Mouse (Mus musculus) adipocyte (in vitro differentiated cells): Measurements from ENCODE around the gene Bloc1s3.

Source experiments
- DNase-seq: peaks from one replicate; pipeline ENCODE4 v3.0.0-alpha.2; 2016; ENCODE audit warnings: low spot score

The Bloc1s3 gene

DNA sequence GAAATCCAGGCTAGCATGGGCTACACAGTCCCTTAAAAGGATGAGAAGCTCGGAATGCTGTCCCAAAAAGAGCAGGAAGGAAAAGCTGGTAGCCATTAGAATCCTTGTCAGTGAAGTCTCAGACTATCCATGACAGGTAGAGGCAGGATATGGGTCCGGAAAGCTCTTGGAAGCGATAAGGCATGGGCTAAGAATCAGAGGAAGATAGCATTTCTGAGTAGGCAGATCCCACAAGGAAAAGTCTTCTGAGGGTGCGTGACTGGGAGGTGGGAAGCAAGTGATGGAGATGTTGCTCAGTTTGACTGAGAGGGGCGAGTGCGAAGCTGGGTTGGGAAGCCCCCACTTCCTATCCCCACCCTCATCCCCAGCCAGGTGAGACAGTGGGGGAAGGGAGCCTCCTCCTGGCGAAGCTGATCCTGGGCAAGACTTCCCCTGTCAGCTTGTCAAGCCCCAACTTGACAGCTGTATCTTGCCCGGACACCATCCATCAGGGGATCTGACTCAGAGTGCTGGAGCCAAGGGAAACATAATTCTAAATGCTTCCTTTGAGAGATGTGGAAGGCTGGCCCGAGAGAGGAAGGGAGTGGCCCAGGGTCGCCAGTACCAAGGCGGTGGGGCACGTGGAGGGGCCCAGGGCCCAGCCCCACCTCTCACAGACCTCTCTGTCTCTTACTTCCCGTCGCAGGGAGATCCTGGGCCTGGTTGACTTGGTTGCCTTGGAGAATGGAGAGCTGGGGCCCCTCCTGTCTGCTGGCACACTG is 30.4 kb downstream of the Bloc1s3 start:
- no peak for DNase-seq

DNA sequence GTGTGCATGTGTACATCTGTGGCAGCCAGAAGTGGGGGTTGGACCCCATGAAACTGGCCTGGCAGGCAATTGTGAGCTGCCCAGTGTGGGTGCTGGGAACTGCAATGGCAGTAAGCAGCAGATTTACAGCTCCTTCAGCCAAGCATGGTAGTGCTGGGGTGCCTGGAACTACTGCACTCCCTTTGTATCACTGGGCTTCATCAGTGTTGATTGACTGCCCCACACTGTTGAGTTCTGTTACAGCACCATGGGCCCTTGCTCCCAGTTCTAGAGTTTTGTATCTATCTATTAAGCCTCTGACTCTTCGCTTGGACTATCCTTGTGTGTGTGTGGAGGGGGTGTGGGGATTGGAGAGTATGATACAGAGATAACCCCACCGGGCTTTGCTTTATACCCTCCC is 31.1 kb downstream of the Bloc1s3 start:
- DNase-seq, result peak; percentile 12

DNA sequence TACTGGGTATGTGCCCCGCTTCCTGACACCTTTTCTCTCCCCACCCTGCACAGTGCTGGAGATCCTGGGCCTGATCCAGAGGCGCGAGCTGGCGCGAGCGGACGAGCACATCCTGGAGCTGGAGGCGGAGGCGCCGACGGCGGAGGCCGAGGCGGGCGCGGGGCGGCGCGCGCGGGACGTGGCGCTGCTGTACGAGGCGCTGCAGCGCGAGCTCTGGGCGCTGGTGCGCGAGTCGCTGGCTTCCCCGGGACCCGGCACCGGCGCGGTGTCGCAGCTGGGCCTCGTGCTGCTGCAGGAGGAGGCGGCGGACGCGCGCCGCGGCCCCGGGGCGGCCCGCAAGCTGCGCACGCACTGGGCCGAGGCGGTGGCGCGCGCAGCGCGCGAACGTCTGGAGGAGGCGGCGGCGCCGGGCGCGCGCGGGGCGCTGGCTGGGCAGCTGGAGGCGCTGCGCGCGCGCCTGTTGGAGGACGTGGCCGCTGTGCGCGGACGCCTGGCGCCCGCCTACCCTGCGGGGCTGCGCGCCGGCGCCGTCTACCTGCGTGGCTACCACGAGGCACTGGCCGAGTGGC is 34.2 kb downstream of the Bloc1s3 start:
- DNase-seq, result no peak

DNA sequence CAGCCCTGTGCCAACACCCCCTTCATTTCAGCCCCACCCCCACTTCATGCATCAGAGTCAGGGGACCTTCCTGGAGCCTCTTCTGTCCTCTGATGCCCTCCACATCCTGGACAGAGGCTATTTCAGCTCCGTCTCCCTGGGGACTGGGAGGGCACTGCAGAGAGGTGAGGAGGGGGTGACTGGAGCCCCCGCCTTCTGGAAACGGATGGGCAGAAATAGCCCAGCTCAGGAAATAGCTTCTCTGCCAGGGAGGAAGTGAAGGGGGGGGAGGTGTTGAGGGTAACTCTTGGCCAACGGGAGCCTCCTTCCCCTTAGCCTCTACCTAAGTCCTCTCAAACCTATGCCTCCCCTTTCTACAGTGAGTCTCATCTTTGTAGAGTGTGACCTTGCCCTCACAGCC is 35.8 kb downstream of the Bloc1s3 start:
- no peak for DNase-seq

DNA sequence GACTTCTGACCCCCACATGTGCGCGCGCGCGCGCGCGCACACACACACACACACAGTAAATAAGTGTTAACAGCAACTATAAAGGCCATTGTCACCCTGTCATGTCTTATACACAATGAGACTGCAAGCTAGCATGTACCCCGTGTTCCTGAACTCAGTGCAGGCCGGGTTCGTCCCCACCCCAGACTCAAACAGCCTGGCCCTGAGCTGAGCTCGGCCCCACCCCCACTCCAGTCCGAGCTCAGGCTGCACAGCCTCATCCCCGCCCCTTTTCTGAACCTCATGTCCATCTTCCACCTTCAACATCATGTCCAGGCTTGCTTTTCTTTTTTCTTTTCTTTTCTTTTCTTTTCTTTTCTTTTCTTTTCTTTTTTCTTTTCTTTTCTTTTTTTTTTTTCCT is 37.9 kb downstream of the Bloc1s3 start:
- DNase-seq, result no peak

DNA sequence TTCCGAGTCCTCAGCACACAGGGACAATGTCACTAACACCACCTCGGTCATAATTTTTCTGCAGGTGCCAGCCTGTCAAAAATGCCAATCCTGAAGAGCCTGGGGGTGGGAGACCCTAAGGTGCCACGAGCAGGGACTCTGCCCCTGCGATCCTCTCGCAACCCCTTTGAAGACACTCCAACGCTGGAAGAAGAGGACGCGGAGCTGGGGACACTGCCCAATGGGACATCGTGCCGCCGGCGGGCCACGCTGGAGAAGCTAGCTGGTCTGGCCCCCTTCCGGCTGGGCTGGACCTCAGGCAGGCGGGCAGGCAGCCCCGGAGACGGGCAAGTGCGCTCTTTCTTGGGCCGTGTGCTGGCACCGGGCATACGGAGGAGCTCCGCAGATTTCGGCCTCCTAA is 38.8 kb downstream of the Bloc1s3 start:
- DNase-seq, result no peak

DNA sequence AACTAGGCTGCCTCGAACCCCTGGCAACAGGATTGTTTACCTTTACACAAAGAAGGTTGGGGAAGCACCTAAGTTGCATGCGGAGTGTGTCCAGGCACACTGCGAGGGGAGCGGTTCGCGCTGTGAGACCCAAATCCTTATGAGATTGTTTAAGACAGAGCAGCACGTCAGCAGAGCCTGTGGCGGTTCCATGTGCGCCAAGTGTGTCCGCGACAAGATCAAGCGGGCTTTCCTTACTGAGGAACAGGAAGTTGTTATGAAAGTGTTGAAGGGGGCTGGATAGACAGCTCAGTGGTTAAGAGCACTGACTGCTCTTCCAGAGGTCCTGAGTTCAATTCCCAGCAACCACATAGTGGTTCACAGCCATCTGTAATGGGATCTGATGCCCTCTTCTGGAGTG is 39.9 kb downstream of the Bloc1s3 start:
- no peak for DNase-seq

DNA sequence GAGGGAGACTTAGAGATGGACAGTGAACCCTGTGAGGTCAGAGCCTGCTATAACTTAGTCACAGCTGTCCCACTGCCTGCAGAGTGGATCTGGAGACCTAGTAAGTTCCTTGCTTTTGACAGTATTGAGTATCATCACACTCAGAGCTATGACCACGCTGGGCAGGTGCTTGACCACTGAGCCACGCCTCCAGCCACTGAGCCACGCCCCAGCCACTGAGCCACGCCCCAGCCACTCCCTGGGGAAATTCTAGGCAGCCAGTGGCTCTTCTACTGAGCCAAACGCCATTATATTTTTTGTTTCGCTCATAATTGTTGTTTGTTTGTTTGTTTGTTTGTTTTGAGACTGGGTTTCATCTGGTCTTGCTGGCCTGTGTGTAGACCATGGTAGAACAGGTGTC is 40.5 kb downstream of the Bloc1s3 start:
- DNase-seq, result no peak

DNA sequence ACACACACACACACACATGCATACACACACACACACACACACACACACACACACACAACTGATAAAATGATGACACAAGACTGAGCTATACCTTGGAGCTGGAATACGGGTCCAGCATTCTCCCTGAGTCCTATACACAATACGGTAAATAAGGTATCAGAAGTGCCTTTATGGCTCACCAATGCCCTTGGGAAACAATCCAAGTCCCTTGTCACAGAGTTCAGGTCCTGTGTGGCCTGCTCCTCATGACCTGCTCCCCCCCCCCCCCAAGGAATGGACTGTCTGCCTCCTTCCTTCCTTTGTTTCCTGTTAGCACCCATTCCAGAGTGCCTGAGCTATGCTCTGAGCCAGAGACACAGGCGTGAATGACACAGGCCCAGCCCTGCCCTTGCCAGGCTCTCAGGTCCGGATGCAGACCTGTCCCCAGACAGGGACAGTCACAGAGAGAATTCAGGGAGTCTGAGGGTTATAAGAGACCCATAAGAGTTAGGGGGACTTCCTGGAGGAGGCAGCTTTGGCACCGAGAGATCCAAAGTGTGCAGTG is 41.5 kb downstream of the Bloc1s3 start:
- no peak for DNase-seq

DNA sequence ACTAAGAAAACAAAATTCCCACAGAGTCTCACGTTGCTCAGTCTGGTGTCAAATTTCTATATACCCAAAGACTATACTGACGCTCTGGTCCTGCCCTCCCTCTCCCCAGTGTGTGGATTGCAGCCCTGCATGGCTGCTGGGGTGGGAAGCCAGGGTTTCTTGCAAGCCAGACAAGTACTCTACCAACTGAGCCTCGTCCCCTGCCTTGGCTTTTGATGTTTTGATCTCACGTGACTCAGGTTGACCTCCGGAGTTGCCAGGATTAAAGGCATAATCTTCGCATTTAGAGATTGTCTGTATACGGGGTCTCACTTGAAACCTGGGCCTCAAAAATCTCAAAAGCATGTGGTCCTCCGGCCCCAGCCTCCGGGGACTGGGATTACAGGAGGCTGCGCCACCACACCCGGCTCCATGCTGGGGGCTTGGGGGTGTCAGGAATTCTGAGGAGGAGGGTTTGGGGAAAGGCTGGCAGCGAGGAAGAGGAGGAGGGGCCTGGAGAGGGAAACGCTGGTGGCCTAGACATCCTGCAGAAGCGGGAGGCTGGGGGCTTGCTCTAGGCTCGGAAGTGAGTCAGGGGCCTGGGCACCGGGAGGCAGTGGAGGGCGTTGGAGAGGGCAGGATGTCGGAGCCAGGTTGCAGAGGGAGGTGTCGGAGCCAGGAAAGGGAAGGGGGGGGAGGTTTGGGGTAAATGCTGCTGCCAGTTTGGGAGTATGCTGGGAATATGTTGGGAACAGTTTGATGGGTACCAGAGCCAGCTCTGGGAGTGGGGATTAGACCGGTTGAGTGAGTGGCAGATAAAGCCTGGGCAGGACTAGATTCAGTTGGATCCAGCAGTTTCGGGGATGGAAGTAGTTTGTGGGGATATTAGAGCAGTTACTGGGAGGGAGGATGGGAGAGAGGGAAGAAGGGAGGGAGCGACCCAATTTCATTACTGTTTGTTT is 43.5 kb downstream of the Bloc1s3 start:
- no peak for DNase-seq

DNA sequence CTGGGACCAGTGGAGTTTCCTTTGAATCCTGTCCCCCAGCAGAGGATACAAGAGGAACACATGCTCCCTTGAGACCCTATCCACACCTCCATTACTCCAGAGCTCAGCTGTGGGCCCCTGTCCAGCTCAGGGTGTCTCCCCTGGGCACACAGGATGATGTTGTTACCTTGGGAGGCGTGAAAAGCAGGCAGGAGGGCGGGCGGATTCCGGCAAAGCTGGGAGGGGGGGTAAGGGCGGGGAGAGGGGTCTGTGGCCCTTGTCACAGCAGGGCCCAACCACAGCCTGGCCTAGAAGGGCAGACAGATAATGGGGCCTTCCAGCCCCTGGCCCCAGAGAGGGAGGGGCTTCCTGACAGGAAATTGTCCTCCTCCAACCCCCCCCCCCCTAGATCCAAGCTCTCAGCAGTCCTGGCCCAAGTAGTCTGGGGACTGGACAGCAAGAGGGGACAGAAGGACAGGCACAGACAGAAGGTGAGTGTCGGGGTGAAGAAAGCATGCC is 45.2 kb downstream of the Bloc1s3 start, which contains the start of gene Exoc3l2:
TSS of gene Exoc3l2 (plus strand) at position 448 of the 498 bp plus-strand sequence.
- no peak for DNase-seq

DNA sequence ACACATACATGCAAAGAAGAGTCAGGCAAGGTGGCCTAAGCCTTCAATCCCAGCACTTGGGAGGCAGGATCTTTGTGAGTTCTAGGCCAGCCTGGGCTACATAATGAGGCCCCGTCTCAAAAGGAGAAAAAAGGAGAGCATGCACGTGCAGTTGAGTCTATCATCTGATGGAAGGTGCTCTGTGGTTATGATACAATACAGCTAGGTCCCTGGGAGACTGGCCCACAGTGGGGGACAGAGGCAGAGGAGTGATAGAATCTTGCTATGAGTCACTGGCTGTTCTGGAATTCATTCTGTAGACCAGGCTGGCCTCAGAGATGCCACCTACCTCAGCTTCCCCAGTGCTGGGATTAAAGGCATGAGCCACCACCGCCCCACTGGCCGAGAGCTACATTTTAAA is 45.7 kb downstream of the Bloc1s3 start:
- no peak for DNase-seq

DNA sequence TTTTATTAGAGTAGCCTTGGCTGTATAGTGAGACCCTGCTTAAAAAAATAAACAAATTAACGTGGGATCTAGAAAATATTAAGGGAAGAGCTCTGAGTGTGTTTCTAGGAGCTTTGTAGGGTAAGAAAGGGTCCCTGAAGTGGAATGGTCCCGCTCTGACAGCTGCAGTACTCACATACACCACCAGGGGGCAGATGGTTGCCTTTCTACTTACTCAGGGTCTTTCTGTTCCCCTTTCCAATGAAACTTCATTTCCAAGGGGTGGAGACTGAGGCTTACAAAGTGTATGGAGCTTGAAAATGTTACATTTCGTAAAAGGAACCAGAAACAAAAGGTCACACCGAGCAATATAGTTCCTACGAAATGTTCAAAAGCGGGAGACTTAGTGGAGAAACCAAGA is 46.7 kb downstream of the Bloc1s3 start:
- DNase-seq, result peak; percentile 46

DNA sequence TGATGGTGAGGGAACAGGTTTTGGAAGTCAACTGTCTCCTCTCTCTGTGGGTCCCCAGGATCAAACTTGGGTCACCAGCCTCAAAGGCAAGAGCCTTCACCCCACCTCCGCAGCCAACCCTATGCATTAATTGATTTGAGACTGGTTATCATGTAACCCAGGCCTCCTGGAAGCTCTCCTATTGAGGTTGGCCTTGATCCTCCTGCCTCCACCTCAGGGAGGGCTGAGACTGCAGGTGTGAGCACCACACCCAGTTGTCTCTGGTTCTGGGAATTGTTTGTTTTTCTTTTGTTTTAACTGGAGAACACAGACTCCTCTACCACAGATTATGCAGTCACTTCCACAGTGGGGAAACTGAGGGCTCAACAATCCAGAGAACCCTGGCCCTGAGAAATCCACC is 47.7 kb downstream of the Bloc1s3 start:
- no peak for DNase-seq

DNA sequence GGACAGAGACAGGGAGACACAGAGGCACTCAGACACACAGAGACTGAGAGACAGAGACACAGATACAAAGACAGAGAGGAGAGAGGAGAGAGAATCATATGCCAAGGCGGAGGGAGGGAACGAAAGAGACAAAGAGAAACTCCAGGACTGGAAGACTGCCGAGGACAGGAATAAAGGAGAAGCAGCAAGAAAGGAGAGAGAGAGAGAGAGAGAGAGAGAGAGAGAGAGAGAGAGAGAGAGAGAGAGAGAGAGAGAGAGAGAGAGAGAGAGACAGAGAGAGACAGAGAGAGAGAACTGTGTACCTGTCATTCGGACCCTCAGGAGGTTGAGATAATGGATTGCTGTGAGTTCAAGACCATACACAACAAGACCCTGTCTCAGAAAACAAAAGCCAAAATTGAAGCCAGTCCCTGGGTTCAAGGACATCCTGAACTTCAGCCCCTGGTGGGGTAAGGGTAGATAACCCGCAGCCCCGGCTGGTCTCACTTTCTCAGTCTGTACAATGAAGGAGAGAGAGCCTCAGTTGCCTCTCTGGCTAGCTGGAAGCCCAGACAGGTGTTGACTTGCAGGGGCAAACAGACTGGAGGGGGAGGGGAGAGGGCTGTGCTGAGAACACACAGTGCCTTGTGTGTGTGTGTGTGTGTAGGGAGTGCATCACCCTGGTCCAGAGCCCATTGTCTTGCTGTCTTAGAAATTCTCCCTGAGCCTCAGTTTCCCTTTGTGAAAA is 48.9 kb downstream of the Bloc1s3 start:
- DNase-seq, result no peak

DNA sequence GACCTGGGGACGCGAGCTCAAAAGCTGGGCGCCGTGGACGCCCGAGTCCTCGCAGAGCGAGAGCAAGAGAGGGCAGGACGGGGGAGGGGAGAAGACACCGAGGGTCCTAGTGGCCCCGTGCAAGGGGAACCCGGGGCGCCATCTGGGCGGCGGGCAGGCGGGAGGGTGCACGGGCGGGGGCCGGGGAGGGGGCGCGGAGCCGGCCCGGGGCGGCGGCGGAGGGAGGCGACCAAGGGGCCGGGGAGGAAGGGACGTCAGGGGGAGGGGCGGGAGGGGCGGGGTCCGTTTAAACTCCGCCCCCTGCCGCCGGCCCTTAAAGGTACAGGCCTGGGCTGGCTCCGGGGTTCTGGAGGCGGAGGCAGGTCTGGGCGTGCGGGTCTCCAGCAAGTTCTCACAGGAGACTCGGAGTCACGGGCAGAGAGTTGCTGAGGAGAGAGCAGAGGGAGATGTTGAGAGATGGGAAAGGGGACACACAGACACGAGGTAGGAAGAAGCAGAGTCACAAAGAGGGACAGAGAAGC is 49.5 kb downstream of the Bloc1s3 start, which contains the start of gene Mark4:
TSS of gene Mark4 (minus strand) at position 231 of the 521 bp plus-strand sequence.
- DNase-seq, result peak; percentile 74

DNA sequence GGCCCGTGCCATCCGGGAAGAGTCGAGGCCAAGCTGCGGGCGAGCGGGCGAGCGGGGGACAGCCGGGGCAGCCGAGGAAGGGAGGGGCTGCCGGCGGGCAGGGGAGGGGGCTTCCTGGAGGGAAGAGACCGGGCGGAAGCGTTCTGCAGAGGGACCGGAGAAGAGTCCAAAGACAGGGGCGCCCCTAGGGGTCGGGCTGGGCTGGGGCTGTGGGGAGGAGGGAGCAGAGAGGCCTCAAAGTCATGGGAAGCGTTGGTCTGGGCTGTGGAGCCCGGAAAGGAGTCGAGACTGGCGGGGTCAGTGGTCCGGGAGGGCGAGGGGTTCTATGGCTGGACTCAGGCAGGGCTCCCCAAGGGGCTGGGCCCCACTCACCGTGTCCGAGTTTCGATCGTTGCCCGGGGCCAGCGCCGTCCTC is 50.1 kb downstream of the Bloc1s3 start:
- DNase-seq, result peak; percentile 29

DNA sequence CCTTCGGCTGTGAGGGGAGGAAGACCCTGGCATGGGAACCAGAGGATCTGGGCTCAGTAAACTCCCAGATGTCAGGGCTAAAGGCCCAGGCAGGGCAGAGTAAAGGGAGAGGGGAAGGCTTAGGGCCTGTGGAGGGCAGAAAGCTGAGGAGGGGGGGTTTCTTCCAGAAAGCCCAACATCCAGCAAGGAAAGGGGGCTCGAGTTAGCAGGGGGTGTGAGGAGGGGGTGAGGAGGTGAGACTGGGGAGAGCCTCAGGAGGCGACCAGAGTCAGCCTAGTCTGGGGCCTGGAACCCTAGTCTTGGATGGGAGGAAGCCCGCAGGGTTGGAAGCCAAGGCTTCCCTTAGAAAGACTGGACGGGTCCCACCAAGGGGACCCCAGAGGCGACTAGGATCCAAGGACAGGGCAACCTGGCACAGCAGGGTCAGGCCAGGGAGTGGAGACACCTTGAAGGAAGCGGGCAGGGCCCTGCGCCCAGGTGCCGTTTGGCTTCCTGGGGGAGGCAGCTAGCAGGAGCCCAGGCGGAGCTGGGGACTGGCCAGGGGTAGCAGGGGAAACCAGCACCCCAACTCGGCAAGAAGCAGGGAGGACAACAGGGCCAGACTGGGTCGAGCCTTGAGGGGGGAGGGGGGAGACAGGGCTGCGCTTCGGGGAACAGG is 50.6 kb downstream of the Bloc1s3 start:
- DNase-seq, result no peak

DNA sequence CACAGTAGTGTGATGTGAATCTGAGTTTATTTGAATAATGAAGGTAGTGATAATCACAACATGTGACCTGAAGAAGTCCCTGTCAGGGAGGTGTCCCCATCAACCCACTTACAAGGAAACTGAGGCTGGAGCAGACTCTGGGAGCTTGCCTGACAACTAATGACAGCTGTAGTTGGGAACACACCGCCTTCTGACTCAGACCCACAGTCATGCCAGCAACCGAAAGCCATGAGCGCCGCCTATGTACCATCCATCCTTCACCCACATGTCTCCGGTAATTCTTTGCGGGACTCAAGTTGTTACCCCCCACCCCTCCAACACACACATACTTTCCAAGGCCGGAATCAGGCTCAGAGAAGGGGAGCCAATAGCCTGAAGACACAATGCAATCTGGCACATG is 51.5 kb downstream of the Bloc1s3 start:
- DNase-seq, result no peak

DNA sequence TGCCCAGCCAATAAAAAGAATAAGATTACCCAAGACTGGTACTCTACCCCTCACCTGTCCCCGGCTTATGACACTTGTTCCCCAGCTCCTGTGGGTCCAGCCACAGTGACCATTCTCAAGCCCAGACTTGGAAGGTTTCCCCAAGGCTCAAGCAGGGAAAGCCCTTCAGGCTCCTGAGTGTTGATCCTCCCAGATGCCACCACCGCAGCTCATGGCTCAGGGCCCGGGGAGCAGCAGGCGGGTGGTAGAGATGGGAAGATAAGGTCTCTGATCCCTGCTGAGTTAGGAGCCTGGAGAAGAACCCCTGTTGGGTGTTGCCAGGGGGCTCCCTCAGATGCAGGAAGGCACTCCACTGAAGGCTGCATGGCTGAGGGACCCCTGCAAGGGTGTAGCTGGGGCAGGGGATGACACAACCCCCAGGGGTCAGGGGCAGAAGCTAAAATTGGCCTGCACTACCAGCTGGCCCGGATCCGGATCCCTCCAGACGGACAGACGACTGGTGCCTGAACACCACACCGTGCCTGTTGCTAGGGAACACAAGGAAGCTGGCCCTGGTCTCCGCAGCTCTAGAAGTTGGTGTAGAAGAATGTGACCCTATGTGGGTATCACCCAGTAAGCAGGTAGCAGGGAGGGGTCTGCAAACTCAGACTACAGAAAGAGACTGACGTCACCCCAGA is 52.2 kb downstream of the Bloc1s3 start:
- no peak for DNase-seq
